ENCODE assay signal across 7 mouse cellular contexts in genomic region chr17:56256239-56256881, GRCm38 (mm10). TPM values are rescaled to one million over a fixed set of nuclear protein-coding genes. Genes with fewer than 3 reads are reported as not detected.
DNase-seq lines count a peak whose midpoint lies in the region; ATAC-seq lines count a peak whose summit lies in the region.

Gene Fem1a, plus strand, starts transcription at chr17:56256810.

- no peaks in the 10 kb centered on the region for H3K27me3 ChIP-seq in intestine, embryonic 16.5 days (replicated peaks; ENCODE audit: control insufficient read depth, insufficient read depth, low read length)
- no peaks in the 10 kb centered on the region for H3K27me3 ChIP-seq in midbrain, embryonic 11.5 days (ENCODE audit: control insufficient read depth, insufficient read depth, low read length)

- WGBS in intestine, embryonic 16.5 days = 0% methylated on average over 28 of the region's 28 CpGs
- under 1% methylated on average over 28 of the region's 28 CpGs for WGBS in midbrain, embryonic 11.5 days

- peak within 1 kb of the TSS; percentile 98 for H3K27ac ChIP-seq in intestine, embryonic 16.5 days (ENCODE audit: low read length)
- H3K27ac ChIP-seq in midbrain, embryonic 11.5 days (ENCODE audit: low read depth, low read length) = peak within 1 kb of the TSS; percentile 75

- H3K4me3 ChIP-seq in intestine, embryonic 16.5 days (ENCODE audit: low read length) = peak within 1 kb of the TSS; percentile 72
- peak within 1 kb of the TSS; percentile 74 for H3K4me3 ChIP-seq in midbrain, embryonic 11.5 days (ENCODE audit: low read depth, low read length)

- DNase-seq in adrenal gland, adult 8-10 months = peak; percentile 97
- peak; percentile 93 for DNase-seq in embryo, embryonic 9.5 days (ENCODE audit: extremely low spot score)
- DNase-seq in gastrocnemius, postnatal 4 days (ENCODE audit: low spot score in 2 of 2) = peak; percentile 75 to 89
- DNase-seq in left cerebral cortex, postnatal 36 days (ENCODE audit: low spot score in 2 of 2) = peak; percentile 93 to 95
- peak; percentile 99 for DNase-seq in midbrain, embryonic 11.5 days (ENCODE audit: low spot score, missing footprints)
- DNase-seq in skeletal muscle tissue, adult 2 months (ENCODE audit: low read depth, low spot score) = peak; percentile 98

- peak within 1 kb of the TSS; percentile 78 for H3K9ac ChIP-seq in intestine, embryonic 16.5 days (ENCODE audit: low read depth, low read length)
- H3K9ac ChIP-seq in midbrain, embryonic 11.5 days (ENCODE audit: low read length) = peak within 1 kb of the TSS; percentile 64

- peak within 1 kb of the TSS; percentile 95 for H3K4me2 ChIP-seq in intestine, embryonic 16.5 days (ENCODE audit: low read depth, low read length)
- peak within 1 kb of the TSS; percentile 91 for H3K4me2 ChIP-seq in midbrain, embryonic 11.5 days

- peaks cover 10% of the 10 kb centered on the region for H3K36me3 ChIP-seq in intestine, embryonic 16.5 days (ENCODE audit: control insufficient read depth, insufficient read depth, low read length)
- peaks cover 6% of the 10 kb centered on the region; the same call in 1 of the 2 replicates for H3K36me3 ChIP-seq in midbrain, embryonic 11.5 days (ENCODE audit: control insufficient read depth, insufficient read depth, low read length)

- no peaks in the 10 kb centered on the region for H3K9me3 ChIP-seq in intestine, embryonic 16.5 days (ENCODE audit: control insufficient read depth, low read length)
- H3K9me3 ChIP-seq in midbrain, embryonic 11.5 days (ENCODE audit: control insufficient read depth, low read length) = no peaks in the 10 kb centered on the region

- peak; percentile 90 for ATAC-seq in intestine, embryonic 16.5 days
- ATAC-seq in midbrain, embryonic 11.5 days (ENCODE audit: low FRiP score) = peak; percentile 93

- peaks cover 37% of the 10 kb centered on the region for H3K4me1 ChIP-seq in intestine, embryonic 16.5 days (ENCODE audit: control insufficient read depth, insufficient read depth, low read length)
- H3K4me1 ChIP-seq in midbrain, embryonic 11.5 days (ENCODE audit: control insufficient read depth, insufficient read depth, low read length) = peaks cover 6% of the 10 kb centered on the region

- intact Hi-C loops in left cerebral cortex, postnatal 36 days (cut with DNase I) = loop anchor here (5.0 kb wide), 1 partner anchor 124 kb away; no protein-coding TSS in a partner anchor

RNA-seq across cellular contexts. Expression of gene Fem1a, which starts in this region (rescaled TPM):
- total RNA-seq in adrenal gland, adult 8-10 months (2022) = 10 to 100 TPM; 30.4 to 32.5 (median 31.2) TPM
- 10 to 100 TPM; 98.3 to 99.9 TPM for total RNA-seq in gastrocnemius, postnatal 4 days (2021)
- 11.7 and 12.8 TPM in 2 replicates for polyA plus RNA-seq in intestine, embryonic 16.5 days (2015; fragmentation: Nextera tagmentation; extraction: Ambion mirVana)
- total RNA-seq in left cerebral cortex, postnatal 36 days (2021) = 10 to 100 TPM; 33.0 to 35.4 TPM
- polyA plus RNA-seq in midbrain, embryonic 11.5 days (2014; fragmentation: Nextera tagmentation; extraction: Ambion mirVana) = 12.6 and 12.7 TPM in 2 replicates

Comparison
In these comparisons a context has a peak if more than half of its experiments do, and no peak if none do; other contexts are left out.
1. Peak in every context shown above with its lines: DNase-seq, ATAC-seq, H3K4me3 ChIP-seq and H3K27ac ChIP-seq.